Mouse (Mus musculus) liver, postnatal 0 days (tissue): ENCODE measurements at regions not wholly inside any gene's neighbourhood (a gene's known extent, or its start where the extent isn't known, plus 50 kb on each side); places are given as distances from the start of the nearest gene placed in this dataset.

Source experiments
- ATAC-seq: fragments of 200-750 bp; cut with Nextera tagmentation; 2 replicates; pipeline ENCODE4 v1.8.0; 2017; ENCODE audit warnings: mild to moderate bottlenecking, moderate library complexity
- DNase-seq: peaks from one replicate; pipeline ENCODE4 v3.0.0-alpha.2; 2016
- H3K27ac ChIP-seq: fragments of 300-500 bp; sonication (generic); 2 replicates; pipeline ENCODE4 v1.5.1; 2014; ENCODE audit warnings: antibody characterized with exemption, moderate library complexity, mild to moderate bottlenecking, low read depth
- H3K27me3 ChIP-seq: fragments of 300-500 bp; sonication (generic); 2 replicates; pipeline ENCODE4 v1.6.1; 2014; ENCODE audit warnings: low read length, control low read depth, mixed read lengths; ENCODE audit not compliant: insufficient read depth
- H3K36me3 ChIP-seq: fragments of 300-500 bp; sonication (generic); replicated peaks from 2 replicates; pipeline ENCODE4 v1.6.1; 2014; ENCODE audit warnings: mild to moderate bottlenecking, control low read depth, low read length, moderate library complexity, mixed read lengths; ENCODE audit not compliant: insufficient read depth
- H3K4me1 ChIP-seq: fragments of 300-500 bp; sonication (generic); 2 replicates; pipeline ENCODE4 v1.6.1; 2014; ENCODE audit warnings: antibody characterized with exemption, mild to moderate bottlenecking, control low read depth; ENCODE audit not compliant: insufficient read depth
- H3K4me2 ChIP-seq: fragments of 300-500 bp; sonication (generic); 2 replicates; pipeline ENCODE4 v1.6.1; 2014; ENCODE audit warnings: low read depth, mild to moderate bottlenecking, low read length, moderate library complexity, mixed read lengths
- H3K4me3 ChIP-seq: fragments of 300-500 bp; sonication (generic); 2 replicates; pipeline ENCODE4 v1.5.1; 2014; ENCODE audit warnings: low read depth, low read length
- H3K9ac ChIP-seq: fragments of 300-500 bp; sonication (generic); replicated peaks from 2 replicates; pipeline ENCODE4 v1.6.1; 2014; ENCODE audit warnings: mild to moderate bottlenecking, moderate library complexity
- H3K9me3 ChIP-seq: fragments of 300-500 bp; sonication (generic); 2 replicates; pipeline ENCODE4 v1.6.1; 2016; ENCODE audit warnings: mild to moderate bottlenecking, control low read depth, low read length, mixed read lengths
- CTCF ChIP-seq: sonication (generic); IDR thresholded peaks from 2 replicates; pipeline ENCODE4 v1.5.1; 2016; ENCODE audit warnings: antibody characterized with exemption, low read depth
- EP300 ChIP-seq: IDR thresholded peaks from 2 replicates; pipeline ENCODE4 v1.6.1; 2016; ENCODE audit warnings: antibody characterized with exemption, low read depth, mild to moderate bottlenecking
- WGBS: fragments of 180-500 bp; shearing (Covaris S2); extraction: QIAGEN DNeasy Blood & Tissue Kit; methylation state at CpG from one replicate; pipeline ENCODE4 v1.1.7; 2014; ENCODE audit not compliant: insufficient replicate concordance; 5-methylcytosine and 5-hydroxymethylcytosine counted together

- TF ChIP-seq CTCF = no peak
- TF ChIP-seq EP300 = no peak
- no peaks in the 10 kb centered on the region for H3K27me3 ChIP-seq
- H3K4me2 ChIP-seq = no peak overlapping the region
- no peak overlapping the region for H3K9ac ChIP-seq
- WGBS = 66% methylated on average over 9 of the region's 9 CpGs
- no peaks in the 10 kb centered on the region for H3K36me3 ChIP-seq
- H3K4me1 ChIP-seq = no peaks in the 10 kb centered on the region
- no peak for DNase-seq
- no peak overlapping the region for H3K27ac ChIP-seq
- no peaks in the 10 kb centered on the region for H3K9me3 ChIP-seq
- H3K4me3 ChIP-seq = no peak overlapping the region
- no peak for ATAC-seq
Observed at GRCm38 (mm10) chr16:77239176-77239790, 225.8 kb downstream of the Usp25 start.

- DNase-seq = no peak
- WGBS = 78% methylated on average over 13 of the region's 13 CpGs
- H3K4me2 ChIP-seq = no peak overlapping the region
Observed at GRCm38 (mm10) chr16:77238358-77239175, 225.1 kb downstream of the Usp25 start.

GRCm38 (mm10) chr16:77237631-77238357, 224.3 kb downstream of the Usp25 start:
- TF ChIP-seq CTCF (no peak), EP300 (no peak)
- Histone ChIP-seq H3K4me2 (no peak overlapping the region), H3K4me3 (no peak overlapping the region), H3K9me3 (no peaks in the 10 kb centered on the region), H3K4me1 (no peaks in the 10 kb centered on the region), H3K27ac (no peak overlapping the region), H3K36me3 (no peaks in the 10 kb centered on the region), H3K9ac (no peak overlapping the region), H3K27me3 (no peaks in the 10 kb centered on the region)
- WGBS = 72% methylated on average over 7 of the region's 7 CpGs
- ATAC-seq (no peak), DNase-seq (no peak)

More at GRCm38 (mm10) chr16:77238358-77239175, 225.1 kb downstream of the Usp25 start:
- Histone ChIP-seq H3K9ac (no peak overlapping the region), H3K4me3 (no peak overlapping the region), H3K4me1 (no peaks in the 10 kb centered on the region), H3K27me3 (no peaks in the 10 kb centered on the region), H3K36me3 (no peaks in the 10 kb centered on the region), H3K27ac (no peak overlapping the region), H3K9me3 (no peaks in the 10 kb centered on the region)
- no peak for ATAC-seq
- no peak for TF ChIP-seq CTCF
- no peak for TF ChIP-seq EP300

GRCm38 (mm10) chr16:77237272-77237603, 223.7 kb downstream of the Usp25 start:
- 90% methylated on average over 2 of the region's 2 CpGs for WGBS
- ATAC-seq (no peak), DNase-seq (no peak)
- H3K9me3 ChIP-seq = no peaks in the 10 kb centered on the region
- H3K9ac ChIP-seq = no peak overlapping the region
- no peak for TF ChIP-seq EP300
- TF ChIP-seq CTCF = no peak
- no peak overlapping the region for H3K4me2 ChIP-seq
- no peaks in the 10 kb centered on the region for H3K36me3 ChIP-seq
- H3K4me3 ChIP-seq = no peak overlapping the region
- H3K27me3 ChIP-seq = no peaks in the 10 kb centered on the region
- H3K27ac ChIP-seq = no peak overlapping the region
- no peaks in the 10 kb centered on the region for H3K4me1 ChIP-seq

GRCm38 (mm10) chr16:77236509-77237271, 223.2 kb downstream of the Usp25 start:
- H3K4me1 ChIP-seq = no peaks in the 10 kb centered on the region
- TF ChIP-seq CTCF (no peak), EP300 (no peak)
- 58% methylated on average over 13 of the region's 13 CpGs for WGBS
- H3K27ac ChIP-seq = no peak overlapping the region
- H3K36me3 ChIP-seq = no peaks in the 10 kb centered on the region
- H3K4me3 ChIP-seq = no peak overlapping the region
- H3K4me2 ChIP-seq = 0 out of 2 replicates have a peak overlapping the region, but pooled peaks have one; percentile 3
- no peaks in the 10 kb centered on the region for H3K27me3 ChIP-seq
- no peaks in the 10 kb centered on the region for H3K9me3 ChIP-seq
- no peak for DNase-seq
- no peak for ATAC-seq
- H3K9ac ChIP-seq = no peak overlapping the region

GRCm38 (mm10) chr16:77236021-77236420, 222.5 kb downstream of the Usp25 start:
- WGBS = 88% methylated on average over 4 of the region's 4 CpGs
- Histone ChIP-seq H3K36me3 (no peaks in the 10 kb centered on the region), H3K27me3 (no peaks in the 10 kb centered on the region), H3K27ac (no peak overlapping the region), H3K9me3 (no peaks in the 10 kb centered on the region), H3K4me3 (no peak overlapping the region), H3K4me1 (no peaks in the 10 kb centered on the region), H3K4me2 (no peak overlapping the region), H3K9ac (no peak overlapping the region)
- no peak for DNase-seq
- no peak for ATAC-seq
- TF ChIP-seq CTCF (no peak), EP300 (no peak)
